Mouse (Mus musculus) embryonic facial prominence, embryonic 14.5 days (tissue): ENCODE measurements around the gene Sirt4. TPM values are rescaled to one million over a fixed set of nuclear protein-coding genes. Genes with fewer than 3 reads are reported as not detected.
A peak's percentile ranks its signal among the peaks of the same experiment; 100 is the strongest.

Experiments
- ATAC-seq: fragments of 200-750 bp; cut with Nextera tagmentation; 2 replicates; pipeline ENCODE4 v1.8.0; 2017; ENCODE audit warnings: low read depth, moderate number of reproducible peaks, moderate TSS enrichment
- DNase-seq: peaks from one replicate; pipeline ENCODE4 v3.0.0-alpha.2; 2015; ENCODE audit warnings: low spot score
- H3K27ac ChIP-seq: fragments of 300-500 bp; sonication (generic); replicated peaks from 2 replicates; pipeline ENCODE4 v1.5.1; 2014; ENCODE audit warnings: low read depth, mild to moderate bottlenecking, low read length, moderate library complexity
- H3K27me3 ChIP-seq: fragments of 300-500 bp; sonication (generic); replicated peaks from 2 replicates; pipeline ENCODE4 v1.6.1; 2014; ENCODE audit warnings: low read length; ENCODE audit not compliant: control insufficient read depth, insufficient read depth
- H3K36me3 ChIP-seq: fragments of 300-500 bp; sonication (generic); 2 replicates; pipeline ENCODE4 v1.6.1; 2014; ENCODE audit warnings: low read length, mixed read lengths; ENCODE audit not compliant: control insufficient read depth, insufficient read depth
- H3K4me1 ChIP-seq: fragments of 300-500 bp; sonication (generic); 2 replicates; pipeline ENCODE4 v1.6.1; 2014; ENCODE audit warnings: antibody characterized with exemption, low read length; ENCODE audit not compliant: control insufficient read depth, insufficient read depth
- H3K4me2 ChIP-seq: fragments of 300-500 bp; sonication (generic); 2 replicates; pipeline ENCODE4 v1.6.1; 2014; ENCODE audit warnings: low read depth, mild to moderate bottlenecking, low read length, moderate library complexity, mixed read lengths
- H3K4me3 ChIP-seq: fragments of 300-500 bp; sonication (generic); 2 replicates; pipeline ENCODE4 v1.5.1; 2014; ENCODE audit warnings: low read depth, mild to moderate bottlenecking, low read length
- H3K9ac ChIP-seq: fragments of 300-500 bp; sonication (generic); 2 replicates; pipeline ENCODE4 v1.6.1; 2014; ENCODE audit warnings: low read depth, mild to moderate bottlenecking, low read length, moderate library complexity, mixed read lengths
- H3K9me3 ChIP-seq: fragments of 300-500 bp; sonication (generic); 2 replicates; pipeline ENCODE4 v1.6.1; 2016; ENCODE audit warnings: low read length; ENCODE audit not compliant: control insufficient read depth
- WGBS: fragments of 180-500 bp; shearing (Covaris S2); extraction: QIAGEN DNeasy Blood & Tissue Kit; methylation state at CpG from one replicate; pipeline ENCODE4 v1.1.7; 2014; 5-methylcytosine and 5-hydroxymethylcytosine counted together
- polyA plus RNA-seq: library from polyadenylated mRNA; unstranded; fragments of >200 nt; fragmentation: Nextera tagmentation; extraction: Ambion mirVana; gene quantifications from 2 replicates; pipeline ENCODE4 v1.2.1, GENCODE M21; 2014

Gene Sirt4
- polyA plus RNA-seq, 1 experiment from 2014 or later = 20.3 TPM

- Histone ChIP-seq H3K4me3 (no peak overlapping the region), H3K27me3 (no peaks in the 10 kb centered on the region), H3K4me1 (peaks cover 56% of the 10 kb centered on the region), H3K9ac (peak overlapping the region; percentile 17), H3K36me3 (peaks cover 37% of the 10 kb centered on the region), H3K27ac (peak overlapping the region; percentile 92; the same call in 1 of the 2 replicates), H3K4me2 (peak overlapping the region; percentile 73; the same call in 1 of the 2 replicates), H3K9me3 (no peaks in the 10 kb centered on the region)
- ATAC-seq (no peak), DNase-seq (peak; percentile 41)
- WGBS = 29% methylated on average over 11 of the region's 11 CpGs
Observed at GRCm38 (mm10) chr5:115434280-115434852, 50.2 kb downstream of the Sirt4 start.

DNA sequence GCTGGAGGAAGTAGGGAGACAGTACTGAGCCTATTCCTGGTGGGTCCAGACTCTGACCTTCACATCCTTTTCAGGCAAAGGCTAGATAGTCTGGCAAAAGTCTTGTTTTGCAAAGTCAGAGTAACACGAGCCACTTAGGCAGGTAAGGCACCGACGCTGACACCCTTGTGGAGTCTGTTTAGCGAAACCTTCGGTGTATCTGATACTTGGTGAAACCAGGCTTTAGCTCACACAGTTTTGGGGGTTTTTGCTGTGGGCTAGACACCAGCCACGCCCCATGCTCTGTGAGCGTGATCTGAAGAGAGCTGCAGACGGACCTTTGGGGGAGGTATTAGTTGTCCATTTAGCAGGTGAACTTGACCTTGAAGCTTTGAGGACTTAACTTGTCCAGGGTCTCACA, 51.3 kb downstream of the Sirt4 start:
- Histone ChIP-seq H3K27me3 (no peaks in the 10 kb centered on the region), H3K27ac (no peak overlapping the region), H3K36me3 (peaks cover 28% of the 10 kb centered on the region), H3K4me2 (peak overlapping the region; percentile 92), H3K9ac (no peak overlapping the region), H3K9me3 (no peaks in the 10 kb centered on the region), H3K4me1 (peaks cover 60% of the 10 kb centered on the region), H3K4me3 (no peak overlapping the region)
- DNase-seq = no peak
- no peak for ATAC-seq
- WGBS = 74% methylated on average over 8 of the region's 8 CpGs

GRCm38 (mm10) chr5:115432395-115432794, 52.1 kb downstream of the Sirt4 start:
- H3K36me3 ChIP-seq = peaks cover 27% of the 10 kb centered on the region; the same call in 1 of the 2 replicates
- H3K9ac ChIP-seq = peak overlapping the region; percentile 98
- H3K4me1 ChIP-seq = peaks cover 54% of the 10 kb centered on the region
- H3K9me3 ChIP-seq = no peaks in the 10 kb centered on the region
- DNase-seq (no peak), ATAC-seq (no peak)
- H3K4me2 ChIP-seq = peak overlapping the region; percentile 92
- peak overlapping the region; percentile 93 for H3K4me3 ChIP-seq
- 75% methylated on average over 11 of the region's 11 CpGs for WGBS
- no peaks in the 10 kb centered on the region for H3K27me3 ChIP-seq
- H3K27ac ChIP-seq = peak overlapping the region; percentile 83; the same call in 1 of the 2 replicates

- peak overlapping the region; percentile 98 for H3K9ac ChIP-seq
- no peaks in the 10 kb centered on the region for H3K27me3 ChIP-seq
- peaks cover 24% of the 10 kb centered on the region; the same call in 1 of the 2 replicates for H3K36me3 ChIP-seq
- DNase-seq = no peak
- WGBS = 28% methylated on average over 7 of the region's 7 CpGs
- peak overlapping the region; percentile 92 for H3K4me2 ChIP-seq
- H3K27ac ChIP-seq = peak overlapping the region; percentile 83
- no peak for ATAC-seq
- peaks cover 50% of the 10 kb centered on the region for H3K4me1 ChIP-seq
- peak overlapping the region; percentile 93 for H3K4me3 ChIP-seq
- no peaks in the 10 kb centered on the region for H3K9me3 ChIP-seq
Observed at GRCm38 (mm10) chr5:115431898-115432259, 52.6 kb downstream of the Sirt4 start.

- ATAC-seq (no peak), DNase-seq (peak; percentile 60)
- Histone ChIP-seq H3K9me3 (no peaks in the 10 kb centered on the region), H3K9ac (peak overlapping the region; percentile 98), H3K4me2 (peak overlapping the region; percentile 92), H3K4me1 (peaks cover 44% of the 10 kb centered on the region), H3K36me3 (peaks cover 24% of the 10 kb centered on the region; the same call in 1 of the 2 replicates), H3K4me3 (peak overlapping the region; percentile 93), H3K27me3 (no peaks in the 10 kb centered on the region), H3K27ac (peak overlapping the region; percentile 83)
- WGBS = 7% methylated on average over 13 of the region's 14 CpGs
Observed at GRCm38 (mm10) chr5:115431061-115431897, 53.2 kb downstream of the Sirt4 start.

GRCm38 (mm10) chr5:115430187-115430960, 54.2 kb downstream of the Sirt4 start:
- Histone ChIP-seq H3K4me2 (peak overlapping the region; percentile 92), H3K9ac (peak overlapping the region; percentile 98), H3K4me3 (peak overlapping the region; percentile 93), H3K27me3 (no peaks in the 10 kb centered on the region), H3K27ac (peak overlapping the region; percentile 83), H3K4me1 (peaks cover 35% of the 10 kb centered on the region), H3K9me3 (no peaks in the 10 kb centered on the region), H3K36me3 (peaks cover 17% of the 10 kb centered on the region; the same call in 1 of the 2 replicates)
- ATAC-seq (no peak), DNase-seq (no peak)
- WGBS = under 1% methylated on average over 29 of the region's 73 CpGs

- H3K9me3 ChIP-seq = no peaks in the 10 kb centered on the region
- 0% methylated on average over 6 of the region's 117 CpGs for WGBS
Observed at GRCm38 (mm10) chr5:115429359-115430186, 55.0 kb downstream of the Sirt4 start, which contains the start of gene Msi1. Msi1 (plus strand) TSS chr5:115429599.

More at GRCm38 (mm10) chr5:115429359-115430186, 55.0 kb downstream of the Sirt4 start, which contains the start of gene Msi1:
- Histone ChIP-seq H3K9ac (peak within 1 kb of the TSS; percentile 98), H3K4me3 (peak within 1 kb of the TSS; percentile 93), H3K4me2 (peak within 1 kb of the TSS; percentile 92), H3K36me3 (0 out of 2 replicates have a peak, but pooled peaks cover 12% of the 10 kb centered on the region), H3K27me3 (no peaks in the 10 kb centered on the region), H3K27ac (peak within 1 kb of the TSS; percentile 83), H3K4me1 (peaks cover 27% of the 10 kb centered on the region)
- peak; percentile 86 for ATAC-seq
- DNase-seq = peak; percentile 73
